Mouse (Mus musculus) neutrophil, adult 5-6 weeks (primary cell): ENCODE results near the gene Magi2. TPM values are rescaled to one million over a fixed set of nuclear protein-coding genes. Genes with fewer than 3 reads are reported as not detected.

Experiments used
- ATAC-seq: fragments of 151-379, 151-347 bp; 2 replicates; pipeline ENCODE4 v1.8.0; 2017; ENCODE audit warnings: mild to moderate bottlenecking, moderate TSS enrichment; ENCODE audit not compliant: insufficient number of reproducible peaks, poor library complexity, low FRiP score, severe bottlenecking; ENCODE audit errors: extremely low read depth
- total RNA-seq: library from RNA; stranded (forward); fragments of 200-1000 nt; gene quantifications from 2 replicates; pipeline ENCODE4 v1.2.3, GENCODE M21; 2017

Gene Magi2
- total RNA-seq, 1 experiment from 2014 or later, result 0.58 TPM

DNA sequence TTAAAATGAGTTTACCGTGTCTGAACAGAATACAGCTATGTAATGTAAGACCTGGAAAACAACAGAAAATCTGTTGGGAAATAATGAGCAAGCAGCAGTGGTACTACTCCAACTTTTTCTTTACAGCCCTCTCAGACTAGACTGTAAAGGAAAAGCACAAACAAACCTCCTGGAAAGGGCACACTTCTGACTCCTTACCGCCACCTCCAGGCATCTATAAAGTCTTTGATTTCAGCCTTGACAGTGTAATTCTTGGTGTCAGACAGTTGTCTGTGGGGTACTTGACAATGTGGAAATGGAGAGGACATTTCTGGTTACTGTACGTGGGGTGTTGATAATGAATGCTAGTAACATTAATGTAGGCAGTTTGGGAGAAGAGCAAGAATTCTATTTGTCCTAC is 791.2 kb downstream of the Magi2 start:
- ATAC-seq, result no peak

DNA sequence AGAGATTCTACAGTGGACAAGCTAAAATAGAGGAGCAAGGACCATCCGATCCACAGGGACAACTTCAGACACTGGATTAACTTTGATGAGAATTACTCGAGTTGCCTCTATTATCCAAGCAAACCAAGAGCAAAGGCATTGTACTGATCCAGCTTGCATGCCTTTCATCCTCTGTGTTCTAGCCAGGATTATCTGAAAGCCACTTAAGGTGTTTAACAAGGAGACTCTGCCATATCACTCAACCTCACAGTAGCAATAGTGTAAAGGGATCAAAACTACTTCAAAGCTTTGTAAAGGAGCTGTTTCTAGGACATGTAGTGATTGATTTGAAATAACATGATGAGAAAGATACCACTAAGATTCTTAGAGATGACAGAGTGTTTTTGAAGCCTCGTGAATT is 819.8 kb downstream of the Magi2 start:
- no peak for ATAC-seq

DNA sequence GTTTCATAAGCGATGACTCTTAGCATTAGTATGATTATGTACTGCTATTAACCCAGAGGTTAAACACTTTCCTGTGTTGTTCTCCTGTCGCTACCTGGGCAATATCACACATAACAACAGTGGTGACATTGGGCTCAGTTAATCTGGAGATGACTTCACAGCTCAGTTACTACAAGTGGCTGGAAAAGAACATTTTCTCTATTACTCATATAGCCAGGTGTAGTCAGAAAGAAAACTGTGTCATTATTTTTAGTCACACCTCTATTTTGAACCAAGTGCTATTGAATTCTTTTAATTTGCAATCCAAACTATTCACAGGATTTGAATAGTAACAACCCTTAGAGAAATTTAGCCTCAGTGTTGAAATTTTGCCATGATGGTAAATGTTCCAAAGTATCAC is 821.5 kb downstream of the Magi2 start:
- no peak for ATAC-seq

DNA sequence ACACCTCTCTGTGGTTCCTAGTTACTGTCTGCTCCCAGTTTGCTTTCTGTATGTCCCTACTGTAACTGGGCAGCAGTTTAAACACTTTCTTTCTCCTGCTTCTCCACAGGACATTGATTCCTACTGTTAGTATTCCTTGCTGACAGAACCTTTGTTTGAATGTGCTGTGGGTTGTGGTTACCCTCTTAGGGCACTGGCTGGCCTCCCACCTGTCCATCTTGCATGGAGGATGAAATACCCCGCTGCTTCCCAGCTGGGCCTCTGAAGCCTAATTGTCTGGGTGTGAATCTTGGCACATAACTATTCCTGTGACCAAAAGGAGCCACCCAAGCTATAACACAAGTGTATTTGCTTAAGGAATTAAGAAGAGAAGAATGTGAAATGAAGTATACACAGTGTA is 823.4 kb downstream of the Magi2 start:
- no peak for ATAC-seq

DNA sequence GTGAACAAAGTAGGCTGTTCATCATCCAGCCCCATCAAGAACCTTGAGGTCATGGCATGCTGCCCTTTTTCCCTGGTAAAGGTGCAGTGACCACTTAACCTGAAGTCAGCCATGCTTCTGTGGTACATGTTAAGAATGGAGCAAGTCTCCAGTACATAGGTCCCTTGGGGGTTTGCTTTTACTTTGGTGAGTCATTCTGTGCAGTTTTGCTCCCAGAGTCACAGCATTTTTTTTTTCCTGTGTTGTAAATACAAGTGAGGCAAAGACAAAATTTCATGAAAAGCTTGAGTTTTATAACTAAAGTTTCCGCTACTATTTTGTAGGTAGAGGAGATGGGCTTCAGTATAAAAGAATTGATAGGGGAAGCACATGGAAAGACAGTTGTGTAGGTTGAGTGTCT is 828.2 kb downstream of the Magi2 start:
- no peak for ATAC-seq

DNA sequence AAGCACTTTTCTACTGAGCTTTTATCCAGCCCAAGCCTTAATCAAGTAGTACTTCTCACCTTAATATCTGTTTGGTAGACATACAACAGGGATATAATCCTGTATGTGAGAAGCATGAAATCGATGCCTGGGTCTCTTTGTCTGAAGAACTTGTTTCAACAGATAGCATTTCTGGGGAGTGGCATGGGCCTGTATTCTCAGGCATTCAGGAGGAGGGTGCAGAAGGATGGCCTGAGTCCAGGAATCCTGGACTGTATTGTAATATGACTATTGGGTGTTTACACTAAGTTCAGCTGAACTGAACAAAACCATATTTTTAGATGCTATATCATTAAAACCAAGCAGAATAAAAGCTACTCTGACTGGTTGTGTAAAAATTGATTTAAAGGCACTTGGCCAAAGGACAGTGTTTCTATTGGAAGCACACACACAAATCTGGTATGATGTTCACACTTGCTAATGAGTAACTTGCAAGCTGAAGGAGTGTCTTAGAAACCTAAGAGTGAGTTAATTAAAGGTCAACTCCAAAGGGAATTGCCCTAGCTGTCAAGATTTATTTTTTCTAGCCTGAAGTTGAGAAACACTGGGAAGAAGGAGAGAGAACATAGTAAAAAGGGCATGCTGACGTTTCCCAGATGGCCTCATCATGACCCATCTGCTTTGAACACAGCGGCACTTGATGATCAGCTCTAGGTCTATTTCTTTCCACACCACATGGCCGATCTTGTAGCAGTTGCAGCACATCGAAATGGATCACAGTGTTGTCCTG is 829.4 kb downstream of the Magi2 start:
- no peak for ATAC-seq

DNA sequence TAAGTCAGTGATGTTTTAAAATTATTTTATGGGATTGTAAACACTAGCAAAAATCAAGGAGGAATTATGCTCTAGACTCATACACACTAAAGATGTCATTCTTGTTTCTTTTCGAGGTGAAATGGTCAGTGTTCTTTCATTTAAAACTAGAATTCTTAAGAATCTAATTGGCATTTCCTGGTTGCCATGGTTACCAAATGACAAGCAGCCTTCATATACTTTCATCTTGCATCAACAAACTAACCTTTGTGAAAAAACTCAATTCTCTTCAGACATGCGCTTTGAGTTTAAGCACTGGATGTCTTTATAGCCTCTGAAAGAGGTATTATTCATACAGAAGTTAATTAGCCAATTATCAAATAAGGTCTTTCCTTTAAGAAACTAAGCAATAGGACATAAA is 830.0 kb downstream of the Magi2 start:
- ATAC-seq, result no peak

DNA sequence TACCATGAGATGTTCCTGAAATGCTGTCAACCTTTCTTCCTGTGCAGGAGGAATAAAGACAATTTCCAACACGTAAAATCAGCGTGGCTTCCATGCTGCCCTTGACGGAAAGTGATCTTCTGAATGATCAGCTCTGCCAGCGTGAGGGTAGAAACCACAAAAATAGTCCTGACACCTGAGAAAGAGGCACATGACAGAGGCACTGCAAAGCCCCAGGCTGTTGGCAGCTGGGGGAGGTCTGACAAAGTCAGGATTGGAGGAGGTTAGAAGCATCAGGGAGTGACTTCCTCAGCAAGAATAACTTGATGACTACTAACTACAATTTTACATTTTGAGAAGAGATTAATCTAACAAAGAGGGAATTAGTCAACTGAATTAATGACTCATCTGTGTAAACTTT is 835.2 kb downstream of the Magi2 start:
- ATAC-seq, result no peak

DNA sequence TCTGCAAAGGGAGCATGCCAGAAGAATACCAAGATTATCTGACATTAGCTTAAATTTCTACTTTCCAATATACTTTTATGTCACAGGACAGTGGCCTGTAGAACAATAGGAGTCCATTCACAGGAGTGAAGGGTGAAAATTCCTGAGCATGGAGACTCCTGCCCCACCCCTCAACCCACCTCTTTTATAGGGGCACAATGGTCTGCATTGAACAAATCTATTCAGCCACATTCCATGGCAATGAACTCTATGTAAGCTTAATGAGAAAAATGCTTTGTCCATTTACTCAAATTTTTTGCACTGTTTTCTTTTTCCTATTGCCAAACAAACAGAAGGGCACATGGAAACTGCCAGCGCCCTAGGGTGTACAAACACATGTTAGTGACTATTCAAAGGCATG is 838.2 kb downstream of the Magi2 start:
- ATAC-seq, result no peak

DNA sequence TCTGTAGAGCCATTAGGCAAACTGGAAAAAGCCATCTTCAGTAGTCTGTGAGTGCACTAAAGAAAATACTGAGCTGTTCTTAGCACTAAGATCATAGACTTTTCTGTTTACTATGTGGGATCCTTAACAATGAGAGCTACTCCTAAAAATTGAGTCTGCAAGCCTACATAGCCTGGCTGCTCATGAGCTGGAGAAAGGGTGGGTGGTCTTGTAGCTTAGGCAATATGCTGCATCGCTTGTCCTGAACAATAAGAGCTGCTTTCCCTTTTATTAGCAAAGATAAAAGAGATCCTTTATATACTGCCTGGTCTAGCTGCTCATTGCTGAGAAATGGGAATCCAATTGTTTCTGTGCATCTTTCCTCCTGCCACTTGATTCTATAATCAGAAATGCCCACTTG is 841.7 kb downstream of the Magi2 start:
- ATAC-seq, result no peak

DNA sequence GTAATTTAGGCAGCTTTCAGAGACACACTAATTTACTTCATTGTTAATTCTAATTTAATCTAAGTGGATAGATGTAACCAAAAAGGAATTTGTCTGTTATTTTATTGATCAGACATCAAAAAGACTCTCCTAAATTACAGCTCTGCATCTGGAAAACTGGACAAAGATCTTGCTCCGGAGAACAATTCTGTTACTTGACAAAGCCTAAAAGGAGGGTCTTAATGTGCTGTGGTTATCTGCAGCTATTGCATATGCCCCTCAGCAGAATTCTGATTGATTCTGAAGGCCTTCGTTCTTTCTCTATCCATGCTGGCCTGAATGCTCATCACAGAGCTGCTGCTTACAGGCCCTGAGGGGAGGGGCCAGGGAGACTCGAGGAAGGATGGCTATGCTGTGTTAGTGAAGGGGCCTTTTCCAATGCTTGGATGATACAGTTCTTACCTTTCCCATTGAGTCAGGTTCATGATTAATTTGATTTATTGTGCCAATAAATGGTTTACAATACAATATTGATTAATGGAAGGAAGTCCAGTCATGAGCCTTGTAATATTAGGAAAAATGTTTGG is 842.2 kb downstream of the Magi2 start:
- ATAC-seq, result no peak

DNA sequence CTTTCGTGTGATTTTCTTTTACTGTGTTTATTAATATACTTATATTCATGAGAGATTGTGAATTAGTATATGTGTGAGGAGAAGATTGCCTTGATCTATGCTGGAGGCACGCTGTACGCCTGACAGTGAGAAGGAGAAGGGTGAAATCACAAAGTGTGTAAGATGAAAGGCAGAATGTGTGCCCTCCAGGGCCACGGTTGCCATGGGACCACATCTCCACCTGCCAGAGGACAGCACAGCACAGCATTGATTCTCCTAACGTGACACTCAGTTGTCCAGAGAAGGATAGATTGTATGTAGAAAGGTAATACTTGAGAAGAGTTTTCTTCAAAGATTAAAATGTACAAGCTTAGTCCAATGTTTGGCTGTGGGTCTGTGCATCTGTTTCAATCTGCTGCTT is 847.3 kb downstream of the Magi2 start:
- ATAC-seq, result no peak

DNA sequence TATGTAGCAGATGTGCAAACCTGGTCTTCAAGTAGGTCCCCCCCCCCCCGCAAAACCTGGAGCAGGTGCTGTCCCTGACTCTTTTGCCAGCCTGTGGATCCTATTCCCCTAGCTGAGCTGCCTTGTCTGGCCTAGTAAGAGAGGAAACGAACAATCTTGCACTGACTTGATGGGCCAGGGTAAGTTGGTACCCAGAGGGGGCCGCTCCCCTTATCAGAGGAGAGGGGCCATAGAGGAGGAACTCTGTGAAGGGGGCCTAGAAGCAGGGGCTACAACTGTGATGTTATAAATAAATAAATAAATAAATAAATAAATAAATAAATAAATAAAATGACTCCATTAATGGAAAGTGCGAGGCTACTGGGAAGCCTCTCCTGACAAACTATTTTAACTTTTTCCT is 848.0 kb downstream of the Magi2 start:
- no peak for ATAC-seq

DNA sequence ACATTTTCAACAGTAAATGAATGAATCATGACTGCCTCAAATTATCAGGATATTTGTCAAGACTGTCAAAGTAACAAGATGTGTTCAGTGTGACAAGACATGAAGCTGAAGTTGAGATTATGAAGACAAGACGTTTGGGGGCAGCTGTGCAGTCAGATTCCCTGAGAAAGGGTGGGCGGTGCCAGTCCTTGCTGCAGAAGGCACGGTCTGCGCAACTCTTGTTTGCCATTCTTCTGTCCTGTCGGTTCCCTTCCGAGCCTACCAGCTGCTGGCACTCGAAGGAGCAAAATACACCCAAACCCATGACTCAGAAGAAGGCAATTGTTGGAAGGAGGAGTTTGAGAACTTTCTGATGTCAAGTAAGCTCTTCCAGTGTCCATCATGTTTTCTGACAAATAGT is 852.1 kb downstream of the Magi2 start:
- no peak for ATAC-seq

DNA sequence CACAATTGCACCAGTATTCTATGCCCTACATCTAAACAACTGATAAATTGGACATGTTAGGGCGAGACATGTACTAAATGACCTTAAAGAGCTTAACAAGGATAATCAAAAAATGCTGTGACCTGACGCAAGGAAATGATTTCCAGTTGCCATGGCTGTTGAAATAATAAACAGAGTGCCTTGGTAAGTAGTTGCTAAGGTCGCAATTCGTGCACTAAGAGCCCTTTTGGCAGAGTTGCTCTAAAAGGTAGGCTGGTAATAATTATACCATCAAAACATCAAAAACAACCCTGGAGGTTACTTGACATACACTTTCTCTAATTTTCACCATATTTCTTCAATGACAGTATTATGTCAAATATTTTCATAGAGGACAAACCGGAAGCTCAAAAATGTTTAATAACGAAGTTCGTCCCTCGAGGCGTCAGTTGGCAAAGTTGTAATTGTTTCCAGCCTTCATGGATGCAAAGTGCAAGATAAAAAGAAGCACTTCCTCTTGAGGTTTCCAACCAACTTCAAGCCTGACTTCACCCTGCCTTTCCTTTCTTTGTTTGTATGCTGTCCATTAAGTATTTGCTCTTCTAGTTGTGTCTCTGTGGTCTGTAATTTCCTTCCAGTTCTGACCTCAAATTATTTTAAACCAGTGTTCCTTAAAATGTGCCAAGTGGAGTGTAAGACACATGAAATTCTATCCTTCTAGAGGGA is 853.9 kb downstream of the Magi2 start:
- no peak for ATAC-seq

DNA sequence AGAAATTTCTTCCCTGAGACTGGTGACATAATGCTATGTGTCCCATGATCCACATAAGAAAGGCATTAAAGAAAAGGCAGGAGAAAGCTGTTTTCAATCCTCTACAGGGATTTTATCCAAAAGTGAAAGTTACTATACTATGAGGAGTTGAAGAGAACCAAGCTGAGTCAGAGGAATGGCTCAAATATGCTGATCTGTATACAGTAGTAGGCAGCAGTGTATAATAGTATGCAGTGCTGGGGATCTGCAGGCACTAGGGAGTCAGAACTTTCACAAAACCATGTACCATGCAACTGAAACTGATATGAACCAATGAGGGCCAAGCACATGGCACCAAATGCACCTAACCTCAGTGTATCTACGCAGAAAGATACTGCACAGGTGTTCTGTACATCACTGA is 855.5 kb downstream of the Magi2 start:
- no peak for ATAC-seq

DNA sequence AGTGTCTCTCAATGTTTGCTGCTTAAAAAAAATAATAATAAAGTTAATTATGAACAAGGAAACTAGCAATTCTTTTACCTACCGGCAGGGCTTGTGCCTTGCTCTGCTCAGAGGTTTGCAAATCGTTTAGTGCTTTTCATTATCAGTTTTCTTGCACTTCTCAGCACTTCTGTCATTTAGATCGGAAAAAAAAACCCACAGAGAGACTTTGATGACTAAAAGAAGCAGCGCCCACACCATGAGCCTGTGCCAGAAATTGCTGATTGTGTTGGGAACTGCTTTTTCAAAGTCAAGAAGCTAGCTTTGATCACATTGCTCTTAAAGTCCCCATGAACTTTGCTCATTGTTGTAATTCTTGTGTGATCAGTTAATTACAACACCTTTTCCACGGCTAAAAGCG is 860.2 kb downstream of the Magi2 start:
- ATAC-seq, result no peak

DNA sequence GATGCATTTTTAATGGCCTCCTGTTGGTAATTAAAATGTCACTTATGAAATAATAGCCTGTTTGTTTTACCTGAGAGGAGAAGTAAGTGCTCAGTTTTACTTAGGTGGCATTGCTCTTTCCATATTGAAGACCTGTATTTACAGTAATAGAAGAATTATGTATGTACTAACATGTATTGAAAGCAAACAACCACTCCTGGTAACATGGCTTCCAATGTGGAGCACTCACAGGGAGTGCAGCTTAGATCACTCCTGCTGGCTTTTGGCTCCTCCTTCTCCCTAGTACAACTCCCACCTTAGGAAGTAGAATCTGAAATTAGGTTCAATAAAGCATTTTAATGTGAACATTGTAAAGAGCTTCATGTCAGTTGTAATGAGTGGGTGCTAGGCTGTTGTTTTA is 877.0 kb downstream of the Magi2 start:
- no peak for ATAC-seq

DNA sequence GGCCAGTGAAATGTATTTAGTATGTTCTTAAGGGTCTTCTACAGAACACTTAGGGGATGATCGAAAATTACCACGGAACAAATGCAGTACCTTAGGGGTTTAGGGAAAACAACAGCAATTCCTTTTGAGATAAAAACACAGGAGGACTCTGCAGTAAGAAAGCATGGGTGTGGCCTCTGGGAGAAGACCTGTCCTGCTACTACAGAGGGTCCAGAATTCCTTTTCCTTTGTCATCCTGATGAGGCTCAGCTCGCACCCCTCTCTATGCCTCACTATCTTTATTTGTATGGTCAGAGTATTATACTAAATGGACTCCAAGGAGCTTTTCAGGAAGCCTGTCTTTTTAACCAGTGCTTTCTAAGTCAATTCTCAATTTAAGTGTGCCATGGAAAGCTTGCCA is 877.7 kb downstream of the Magi2 start:
- no peak for ATAC-seq

DNA sequence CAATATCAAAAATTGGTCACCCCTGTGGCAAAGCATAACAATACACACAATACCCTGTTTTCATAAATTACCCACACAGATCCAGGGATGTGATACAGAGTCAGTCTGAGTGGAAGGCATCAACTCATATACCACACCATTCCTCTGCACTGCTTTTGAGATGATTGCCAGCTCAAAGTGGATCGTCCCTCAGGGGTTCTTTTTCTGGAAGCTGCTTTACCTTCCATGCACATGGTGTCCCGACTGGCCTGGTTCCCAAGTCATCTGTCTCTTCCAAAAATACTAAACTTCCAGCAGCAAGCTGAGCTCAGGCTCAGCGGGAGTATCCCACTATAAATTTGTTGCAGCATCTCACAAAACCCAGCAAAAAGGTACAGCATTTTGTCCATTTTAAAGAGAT is 882.7 kb downstream of the Magi2 start:
- ATAC-seq, result no peak
